Mouse (Mus musculus) bone marrow, adult 2 months (tissue): ENCODE data around the gene Iqsec1.

Source experiments
- CTCF ChIP-seq: fragments of 200-500 bp; IDR thresholded peaks from 2 replicates; pipeline ENCODE4 v1.5.1; 2011; ENCODE audit warnings: low read length, control low read depth; ENCODE audit not compliant: control insufficient read depth, insufficient read depth
- POLR2A ChIP-seq: fragments of 200-500 bp; IDR thresholded peaks from 2 replicates; pipeline ENCODE4 v1.6.1; 2011; ENCODE audit warnings: low read depth, mild to moderate bottlenecking, control low read depth, low read length, borderline replicate concordance; ENCODE audit not compliant: control insufficient read depth

GRCm38 (mm10) chr6:90807581-90807980, 180.9 kb downstream of the Iqsec1 start:
- TF ChIP-seq CTCF (no peak), POLR2A (no peak)
